Mouse (Mus musculus) stomach, postnatal 0 days (tissue): ENCODE results near the gene Rps2.

Source experiments
- CTCF ChIP-seq: IDR thresholded peaks from 2 replicates; pipeline ENCODE4 v1.5.1; 2016; ENCODE audit warnings: antibody characterized with exemption, low read depth, mild to moderate bottlenecking, moderate library complexity
- EP300 ChIP-seq: optimal IDR thresholded peaks from 2 replicates; pipeline ENCODE3; 2016; ENCODE audit warnings: antibody characterized with exemption

GRCm38 (mm10) chr17:24737135-24737810 is 19.4 kb downstream of the Rps2 start:
- no peak for TF ChIP-seq EP300
- peak; percentile 50 for TF ChIP-seq CTCF
